Mouse (Mus musculus) left cerebral cortex, adult 11 months (tissue): ENCODE results near the gene Colgalt1.

Source experiments
- DNase-seq: peaks from one replicate; pipeline ENCODE4 v3.0.0; 2022; ENCODE audit warnings: low spot score

Colgalt1 gene

DNA sequence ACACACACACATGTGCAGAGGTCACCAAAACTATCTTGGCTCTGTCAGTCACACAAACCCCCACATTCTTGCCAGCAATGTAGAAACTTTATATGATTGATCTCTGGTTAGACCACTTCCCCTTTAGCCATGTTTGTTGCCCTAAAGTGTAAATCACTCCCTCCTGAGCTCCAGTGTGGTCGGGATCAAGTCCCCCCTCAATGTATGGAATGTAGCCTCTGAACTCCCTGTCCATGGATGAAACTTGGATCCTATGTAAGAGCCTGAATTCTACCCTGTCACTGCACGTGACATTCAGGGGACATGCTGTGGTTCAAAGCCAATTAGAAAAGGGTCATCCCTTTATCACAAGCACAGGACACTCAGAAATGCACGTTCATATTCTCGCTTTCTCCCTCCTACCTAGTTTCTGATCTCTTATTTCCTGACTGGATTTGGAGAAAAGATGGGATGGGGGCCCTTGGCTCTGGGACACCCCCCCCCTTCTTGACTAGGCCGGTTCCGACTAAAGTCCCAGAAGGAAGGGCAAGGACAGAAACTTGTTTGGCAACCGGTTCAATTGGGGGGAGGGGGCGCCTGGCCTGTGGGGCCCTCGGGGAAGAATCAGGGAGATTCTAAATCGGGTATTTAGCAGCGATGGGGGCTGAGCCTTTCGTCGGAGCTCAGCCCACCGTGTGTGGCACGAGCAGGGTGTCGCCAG, 17.7 kb downstream of the Colgalt1 start:
- no peak for DNase-seq

GRCm38 (mm10) chr8:71629096-71629697, 18.4 kb downstream of the Colgalt1 start:
- DNase-seq = peak; percentile 88

DNA sequence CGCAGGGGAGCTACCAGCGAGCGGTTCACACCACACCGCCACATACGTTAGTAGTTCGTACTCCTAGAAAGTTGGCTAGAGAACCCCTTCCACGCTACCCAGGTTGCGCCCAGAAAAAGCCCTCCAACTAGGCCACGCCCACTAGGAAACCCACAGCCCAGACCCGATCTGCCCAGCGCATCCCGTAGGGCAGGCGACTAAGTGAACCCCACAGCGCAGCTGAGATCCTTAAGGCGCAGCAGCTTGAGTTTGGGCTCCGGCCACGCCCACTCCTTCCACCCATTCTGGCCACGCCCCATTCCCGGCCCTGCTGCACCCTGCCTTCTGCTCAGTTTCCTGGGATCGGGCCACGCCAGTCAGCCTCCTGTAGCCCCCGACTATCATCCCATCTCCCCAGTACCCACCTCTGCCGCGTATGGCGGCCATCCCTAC, 19.0 kb downstream of the Colgalt1 start:
- DNase-seq = no peak

- no peak for DNase-seq
Measured at GRCm38 (mm10) chr8:71630761-71631160, 20.0 kb downstream of the Colgalt1 start.

DNA sequence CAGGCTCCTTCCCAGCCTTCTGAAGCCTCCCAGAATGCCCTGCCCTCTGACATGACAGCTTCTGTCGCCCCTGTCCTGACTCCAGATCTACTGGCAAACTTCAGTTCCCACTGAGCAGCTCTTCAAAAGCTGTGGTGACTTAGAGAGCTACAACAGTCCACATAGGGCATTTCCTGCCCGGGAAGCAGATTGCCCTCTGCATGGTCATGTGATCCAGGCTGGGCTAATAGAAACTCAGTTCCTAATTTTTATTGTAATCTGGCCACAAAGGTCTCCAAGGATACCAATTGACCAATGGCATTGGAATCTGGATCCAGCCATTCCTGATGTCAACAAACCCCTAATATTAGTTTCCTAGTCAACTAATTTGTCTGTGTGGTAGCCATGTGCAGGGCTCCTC, 21.1 kb downstream of the Colgalt1 start:
- no peak for DNase-seq

DNA sequence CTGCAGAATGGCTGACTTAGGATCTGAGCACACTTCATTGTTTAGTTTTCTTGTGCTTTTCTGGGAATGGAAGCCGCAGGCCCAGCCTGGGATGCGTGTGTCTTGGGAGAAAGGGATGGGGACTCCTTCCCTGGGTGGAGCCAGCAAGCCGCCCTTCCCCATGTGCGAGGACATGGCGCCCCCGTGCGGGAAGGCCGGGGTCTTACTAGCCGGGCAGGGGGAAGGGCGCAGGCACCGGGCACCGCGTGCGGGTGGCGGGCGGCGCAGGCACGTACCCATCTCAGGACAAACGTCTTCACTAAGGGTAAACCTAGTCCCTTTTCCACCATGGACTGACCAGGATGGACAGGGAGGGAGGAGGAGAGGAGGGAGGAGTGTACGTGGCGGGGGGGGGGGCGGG, 22.4 kb downstream of the Colgalt1 start:
- no peak for DNase-seq

- no peak for DNase-seq
Measured at GRCm38 (mm10) chr8:71633981-71634667, 23.3 kb downstream of the Colgalt1 start.

- DNase-seq = no peak
Measured at GRCm38 (mm10) chr8:71637149-71638095, 26.6 kb downstream of the Colgalt1 start.

GRCm38 (mm10) chr8:71638321-71638720, 27.5 kb downstream of the Colgalt1 start:
- no peak for DNase-seq

DNA sequence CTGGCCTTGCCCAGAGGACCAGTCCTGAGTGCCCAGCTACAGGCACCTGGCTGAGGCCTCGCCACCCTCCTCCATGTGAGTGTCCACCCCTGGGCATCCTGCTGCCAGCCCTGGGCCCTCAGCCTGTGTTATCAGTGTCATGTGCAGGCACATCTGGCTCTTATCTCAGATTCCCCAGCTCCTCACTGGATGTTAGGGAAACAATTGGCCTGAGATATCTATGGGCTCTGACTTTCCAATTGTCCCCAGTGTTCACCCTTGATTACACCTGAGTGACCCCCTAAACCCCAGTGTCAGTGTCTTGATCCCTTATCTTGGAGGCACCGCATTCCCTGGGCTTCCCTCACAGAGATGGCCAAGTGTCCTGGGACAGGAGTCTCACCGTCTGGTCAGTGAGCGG, 28.5 kb downstream of the Colgalt1 start:
- no peak for DNase-seq

DNA sequence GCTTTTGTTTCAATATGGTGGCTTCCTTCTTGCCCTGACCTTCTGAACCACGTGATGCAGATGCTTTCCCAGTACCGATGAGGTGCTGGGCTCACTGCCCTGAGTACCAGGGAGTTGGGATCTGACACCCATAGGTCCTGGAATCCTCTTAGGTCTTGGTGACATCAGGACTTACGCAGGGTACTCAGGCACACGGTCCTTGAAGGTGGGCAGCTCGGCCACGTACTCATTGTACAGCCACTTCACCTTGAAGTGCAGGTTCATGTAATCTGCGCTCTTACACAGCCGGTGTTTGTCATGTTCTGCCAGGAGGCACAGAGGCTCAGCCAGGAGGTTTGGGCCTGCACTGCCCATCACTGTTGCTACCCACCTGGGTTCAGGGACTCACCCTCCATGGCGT, 34.7 kb downstream of the Colgalt1 start:
- DNase-seq = no peak

DNA sequence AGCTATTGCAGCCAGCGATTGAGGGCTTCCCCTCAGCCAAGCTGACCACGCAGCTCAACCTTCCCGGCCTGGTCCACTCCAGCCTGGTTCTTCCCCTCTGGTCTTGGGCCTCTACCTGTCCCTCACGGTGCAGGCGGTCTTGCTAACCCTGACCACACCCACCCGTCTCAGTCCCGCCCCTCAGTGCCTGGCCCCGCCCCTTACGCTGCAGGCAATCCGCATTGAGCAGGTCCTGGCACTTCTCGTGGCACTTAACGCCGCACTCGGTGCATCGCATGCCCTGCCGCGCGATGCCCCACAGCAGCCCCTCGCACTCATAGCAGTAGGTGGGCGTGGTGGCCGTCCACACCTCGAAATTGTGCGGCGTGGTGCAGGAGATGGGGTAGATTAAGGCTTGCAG, 43.8 kb downstream of the Colgalt1 start:
- no peak for DNase-seq

DNA sequence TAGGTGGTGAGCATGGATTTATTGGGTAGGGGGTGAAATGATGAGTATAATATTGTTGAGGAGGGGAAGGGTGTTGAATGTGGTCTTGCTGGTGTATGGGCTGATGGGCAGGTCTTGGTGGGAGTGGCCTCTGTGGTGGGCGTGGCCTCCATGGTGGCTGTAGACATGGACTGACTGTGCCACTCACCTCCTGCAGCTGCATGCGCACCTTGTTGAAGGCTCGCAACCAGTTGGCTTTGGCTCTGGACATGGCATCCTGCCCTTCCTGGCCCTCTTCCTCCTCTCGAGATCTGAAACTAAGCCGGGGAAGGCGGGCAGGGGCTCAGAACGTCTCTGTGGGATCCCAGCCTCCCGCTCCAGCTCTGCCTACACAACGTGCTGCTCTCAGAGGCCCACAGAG, 47.0 kb downstream of the Colgalt1 start:
- no peak for DNase-seq

DNA sequence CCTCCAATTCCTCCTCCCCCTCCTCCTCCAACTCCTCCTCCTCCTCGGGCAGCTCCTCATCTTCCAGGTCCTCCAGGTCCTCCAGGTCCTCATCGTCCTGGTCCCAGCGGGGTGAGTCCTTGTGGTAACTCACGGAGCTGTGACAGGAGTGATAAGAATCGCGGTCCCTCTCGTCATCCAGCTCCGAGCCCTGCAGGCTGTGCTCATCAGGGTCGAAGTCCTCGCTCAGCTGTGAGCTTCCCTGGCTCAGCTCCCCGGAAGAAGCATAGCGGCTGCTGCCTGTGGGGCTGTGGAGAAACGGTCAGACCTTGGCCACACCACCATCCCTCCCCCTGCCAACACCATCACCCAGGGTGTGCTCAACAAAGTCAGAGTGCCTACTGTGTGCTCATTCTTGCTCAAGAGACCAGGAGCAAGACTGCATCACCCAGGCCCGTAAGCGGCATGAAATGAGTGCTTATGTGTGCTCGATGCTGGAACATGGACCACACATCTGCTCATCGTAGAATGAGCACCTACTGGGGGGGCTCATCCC, 47.8 kb downstream of the Colgalt1 start:
- no peak for DNase-seq

GRCm38 (mm10) chr8:71659751-71660150, 49.0 kb downstream of the Colgalt1 start:
- DNase-seq = no peak

DNA sequence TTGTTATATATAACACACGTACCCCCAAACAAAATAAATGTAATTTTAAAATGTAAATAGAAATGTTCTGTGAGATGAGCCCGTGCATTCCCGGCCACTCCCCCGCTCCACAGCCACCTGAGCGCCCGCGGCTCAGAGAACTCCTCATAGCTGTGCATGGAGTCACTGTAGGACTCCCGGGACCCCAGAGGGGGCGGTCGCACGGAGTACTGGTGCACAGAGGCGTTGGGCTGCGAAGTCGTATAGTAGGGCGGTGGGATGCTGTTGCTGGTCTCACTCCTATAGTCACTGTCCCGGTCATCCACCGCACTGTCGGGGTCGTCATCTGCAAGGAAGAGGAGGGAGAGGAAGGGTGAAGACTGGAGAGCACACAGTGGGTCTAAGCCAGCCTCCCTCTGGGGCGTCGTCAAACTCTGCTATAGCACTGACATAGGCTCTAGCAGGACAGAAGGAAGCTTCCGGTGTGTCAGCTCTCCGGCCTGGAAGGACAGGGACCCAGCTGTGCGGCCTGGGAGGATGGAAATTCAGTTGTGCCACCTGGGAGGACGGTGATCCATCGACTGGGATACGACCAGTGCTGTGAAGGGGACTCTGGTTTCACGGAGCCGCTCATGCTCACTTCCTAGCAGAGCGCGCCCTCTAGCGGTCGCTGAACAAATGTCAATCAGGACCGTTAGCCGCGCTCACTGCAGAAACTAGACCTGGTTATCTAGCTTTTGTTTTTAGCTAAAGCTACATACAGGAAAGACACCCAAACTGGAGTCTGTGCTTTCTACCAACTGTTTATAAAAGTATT, 49.7 kb downstream of the Colgalt1 start:
- DNase-seq = peak; percentile 75

- DNase-seq = no peak
Measured at GRCm38 (mm10) chr8:71665331-71666130, 54.7 kb downstream of the Colgalt1 start.

DNA sequence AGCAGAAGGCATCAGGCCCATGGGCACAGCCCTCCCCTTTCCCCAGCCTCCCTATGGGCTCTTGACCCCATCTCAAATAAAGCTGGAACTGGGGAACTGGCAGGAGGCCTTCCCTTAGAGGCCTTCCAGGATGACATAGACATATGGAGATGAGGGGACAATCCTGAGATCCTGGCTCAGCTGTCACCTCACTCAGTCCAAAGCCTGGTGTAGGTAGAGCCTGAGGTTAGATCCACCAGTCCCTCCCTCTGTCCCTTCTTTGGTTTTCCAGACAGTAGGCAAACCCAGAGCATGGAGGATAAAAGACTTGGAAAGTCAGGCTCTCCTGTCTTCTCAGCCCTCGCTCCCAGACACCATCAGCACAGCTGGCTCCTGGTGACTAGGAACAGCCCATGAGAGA, 56.1 kb downstream of the Colgalt1 start:
- no peak for DNase-seq

DNA sequence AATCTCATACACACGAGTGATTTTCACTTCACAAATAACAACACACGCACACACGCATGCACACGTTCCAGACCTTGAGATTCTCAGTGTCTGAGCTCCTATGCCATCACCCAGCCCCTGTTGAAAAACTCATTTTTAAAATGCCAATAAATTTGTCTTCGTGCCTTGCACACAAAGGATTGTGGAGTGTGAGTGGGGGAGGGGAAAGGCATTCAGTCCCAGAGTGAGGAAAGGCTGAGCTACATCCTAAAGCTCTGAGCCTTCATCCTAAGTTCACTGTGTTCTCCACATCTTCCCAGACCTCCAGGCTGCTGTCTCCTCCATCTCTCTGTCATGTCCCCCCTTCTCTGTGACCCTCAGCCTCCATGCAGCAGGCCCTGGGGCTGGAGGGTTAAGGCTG, 56.5 kb downstream of the Colgalt1 start:
- no peak for DNase-seq
